Mouse (Mus musculus) cerebellum, adult 9-10 months (tissue): ENCODE data around the gene Apoc1.

Experiments used
- DNase-seq: peaks from one replicate; pipeline ENCODE4 v3.0.0; 2022

Apoc1 gene

GRCm38 (mm10) chr7:19691873-19692865 is at the start of gene Apoc1:
TSS of gene Apoc1 (minus strand) at chr7:19692660.
- DNase-seq: no peak

- no peak for DNase-seq
These were observed 49.0 kb upstream of the Apoc1 start for GRCm38 (mm10) chr7:19741329-19742031.

DNA sequence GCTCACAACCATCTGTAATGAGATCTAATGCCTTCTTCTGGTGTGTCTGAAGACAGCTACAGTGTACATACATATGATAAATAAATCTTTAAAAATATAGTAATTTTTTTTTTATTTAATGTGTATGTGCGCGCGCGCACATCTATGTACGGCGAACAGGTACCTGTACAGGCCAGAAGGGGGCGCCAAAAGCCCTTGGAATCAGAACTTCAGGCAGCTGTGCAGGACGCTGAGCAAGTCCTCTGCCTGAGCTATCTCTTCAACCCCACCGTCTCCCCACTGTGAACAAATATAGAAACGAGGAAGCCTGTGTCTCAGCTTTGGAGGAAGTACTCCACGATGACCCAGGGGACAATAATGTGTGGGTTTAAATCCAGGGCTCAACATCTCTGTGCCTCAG is 47.8 kb upstream of the Apoc1 start:
- no peak for DNase-seq

DNA sequence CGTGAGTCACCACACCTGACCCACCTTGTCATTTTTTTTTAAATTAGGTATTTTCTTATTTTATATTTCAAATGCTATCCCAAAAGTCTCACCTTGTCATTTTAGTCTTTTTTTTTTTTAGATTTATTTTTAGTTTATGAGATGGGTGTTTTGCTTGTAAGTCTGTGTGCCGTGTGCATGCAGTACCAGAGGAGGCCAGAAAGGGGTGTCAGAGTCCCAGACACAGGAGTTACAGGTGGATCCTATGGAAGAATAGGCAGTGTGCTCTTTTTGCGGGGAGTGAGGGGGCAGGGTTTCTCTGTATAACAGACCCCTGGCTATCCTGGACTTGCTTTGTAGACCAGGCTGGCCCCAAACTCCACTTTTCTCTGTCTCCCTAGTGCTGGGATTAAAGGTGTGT is 46.3 kb upstream of the Apoc1 start:
- no peak for DNase-seq

DNA sequence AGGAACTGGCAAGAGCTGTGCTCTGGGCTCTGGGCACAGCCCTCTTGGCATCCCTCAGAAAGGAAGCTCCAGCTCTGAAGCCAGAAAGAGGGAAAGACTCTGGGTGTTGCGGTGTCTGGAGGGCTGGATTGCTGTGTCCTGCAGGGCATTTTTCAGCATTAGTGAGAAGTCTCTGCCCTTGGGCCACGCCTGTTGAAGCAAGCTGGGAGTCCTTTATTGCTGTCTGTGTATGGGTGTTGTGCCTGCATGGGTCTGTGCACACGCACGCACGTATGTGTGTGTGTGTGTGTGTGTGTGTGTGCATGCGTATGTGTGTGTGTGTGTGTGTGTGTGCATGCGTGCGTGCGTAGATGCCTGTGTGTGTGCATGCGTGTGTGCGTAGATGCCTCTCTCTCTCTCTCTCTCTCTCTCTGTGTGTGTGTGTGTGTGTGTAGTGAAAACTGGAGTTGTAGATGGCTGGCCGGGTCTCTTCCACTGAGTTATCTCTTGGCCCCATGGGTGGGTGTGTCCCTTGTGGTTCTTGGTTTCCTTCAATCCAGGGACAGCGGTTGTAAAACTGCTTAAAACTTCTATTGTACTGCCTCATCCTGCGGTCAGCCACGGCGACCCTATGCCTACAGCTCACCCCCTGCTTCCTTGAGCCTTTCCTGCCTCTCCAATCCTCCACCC is 44.1 kb upstream of the Apoc1 start:
- no peak for DNase-seq

DNA sequence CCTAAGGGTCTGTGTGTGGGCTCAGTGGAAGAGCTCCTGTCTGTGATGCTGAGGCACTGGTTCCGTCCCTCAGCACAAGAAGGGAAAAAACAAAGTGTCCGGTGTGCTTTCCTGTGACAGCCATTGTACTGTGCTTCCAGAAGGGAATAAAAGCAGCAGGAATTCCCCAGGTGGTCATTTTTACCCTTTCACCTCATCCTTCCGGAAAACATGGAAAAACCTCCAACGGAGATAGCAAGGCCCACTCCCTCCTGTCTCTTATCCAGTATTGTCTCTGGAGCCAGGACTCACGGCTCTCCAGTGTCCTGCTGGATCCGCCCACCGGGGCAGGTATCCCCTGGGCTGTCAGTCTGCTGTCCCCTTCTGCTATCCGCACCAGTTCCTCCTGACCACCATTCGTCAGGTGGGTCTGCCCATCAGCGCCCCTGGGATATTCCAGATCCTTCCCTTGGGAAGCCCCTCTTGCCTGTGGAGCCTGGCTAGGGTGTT is 41.8 kb upstream of the Apoc1 start:
- DNase-seq: no peak

- no peak for DNase-seq
These were observed 34.1 kb upstream of the Apoc1 start for GRCm38 (mm10) chr7:19726541-19726940.

GRCm38 (mm10) chr7:19724167-19724566 is 31.7 kb upstream of the Apoc1 start:
- DNase-seq: no peak

- DNase-seq: no peak
These were observed 30.3 kb upstream of the Apoc1 start for GRCm38 (mm10) chr7:19722754-19723195.

DNA sequence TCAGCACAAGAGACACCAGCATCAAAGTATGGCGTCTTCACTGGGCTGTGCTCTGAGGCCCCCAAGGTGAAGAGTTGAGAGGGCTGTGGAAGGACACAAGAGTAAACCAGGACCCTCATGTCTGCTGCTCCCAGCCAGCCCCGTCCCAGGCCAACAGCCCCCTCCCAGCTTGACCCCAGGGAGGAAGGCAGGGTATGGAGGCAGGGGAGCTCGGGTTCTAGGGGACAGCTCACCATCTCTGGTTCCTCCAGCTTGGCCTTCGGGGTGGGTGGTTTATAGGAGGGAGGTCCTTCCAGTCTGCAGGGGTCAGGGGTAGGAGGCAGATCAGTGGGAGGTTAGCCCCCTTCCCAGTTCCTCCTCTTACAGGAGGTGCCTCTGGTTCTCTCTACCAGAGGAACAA is 26.7 kb upstream of the Apoc1 start:
- DNase-seq: no peak

GRCm38 (mm10) chr7:19718297-19718952 is 26.0 kb upstream of the Apoc1 start:
- peak; percentile 52 for DNase-seq

GRCm38 (mm10) chr7:19717346-19717745 is 24.9 kb upstream of the Apoc1 start:
- DNase-seq: peak; percentile 63

DNA sequence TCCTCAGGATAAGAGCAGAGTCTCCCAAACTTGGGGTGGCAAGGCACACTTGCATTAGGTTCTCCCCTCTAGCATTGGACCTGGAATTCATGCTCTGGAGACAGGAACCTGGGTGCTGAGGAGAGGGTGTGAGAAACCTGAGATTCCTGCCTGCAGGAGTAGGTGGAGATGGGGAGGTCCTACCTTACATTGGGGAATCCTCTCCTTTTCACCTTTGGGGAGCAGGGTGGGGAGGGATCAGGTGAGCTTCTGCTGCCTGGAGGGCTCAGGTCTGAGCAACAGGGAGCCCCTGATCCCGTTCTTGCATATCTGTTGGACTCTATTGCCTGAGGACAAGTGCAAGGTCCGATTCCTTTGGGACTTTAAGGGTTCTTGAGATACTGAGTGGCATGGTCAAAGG is 24.4 kb upstream of the Apoc1 start:
- DNase-seq: peak; percentile 71

GRCm38 (mm10) chr7:19716055-19716682 is 23.7 kb upstream of the Apoc1 start:
- DNase-seq: no peak

- DNase-seq: peak; percentile 100
These were observed 23.0 kb upstream of the Apoc1 start, which contains the start of gene Tomm40 for GRCm38 (mm10) chr7:19715239-19716054. TSS of gene Tomm40 (minus strand) at chr7:19715438.

DNA sequence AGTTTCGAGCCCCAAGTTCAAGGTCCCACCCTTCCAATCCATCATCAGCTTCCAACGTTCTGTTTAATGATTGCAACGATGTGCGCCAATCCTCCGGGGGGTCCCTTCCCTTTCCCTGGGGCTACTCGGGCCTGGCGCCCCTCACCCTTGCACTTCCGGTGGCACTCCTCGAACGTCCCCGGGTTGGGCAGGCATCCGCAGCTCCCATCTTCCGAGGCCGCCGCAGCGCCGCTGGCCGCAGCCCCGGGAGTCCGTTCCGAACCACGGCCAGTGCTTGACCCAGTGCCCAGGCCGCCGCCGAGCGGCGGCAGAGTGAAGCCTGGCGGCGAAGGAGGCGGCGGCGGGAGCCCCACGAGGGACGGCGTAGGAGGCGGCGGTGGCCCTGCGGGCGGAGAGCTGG is 22.4 kb upstream of the Apoc1 start:
- peak; percentile 78 for DNase-seq

DNA sequence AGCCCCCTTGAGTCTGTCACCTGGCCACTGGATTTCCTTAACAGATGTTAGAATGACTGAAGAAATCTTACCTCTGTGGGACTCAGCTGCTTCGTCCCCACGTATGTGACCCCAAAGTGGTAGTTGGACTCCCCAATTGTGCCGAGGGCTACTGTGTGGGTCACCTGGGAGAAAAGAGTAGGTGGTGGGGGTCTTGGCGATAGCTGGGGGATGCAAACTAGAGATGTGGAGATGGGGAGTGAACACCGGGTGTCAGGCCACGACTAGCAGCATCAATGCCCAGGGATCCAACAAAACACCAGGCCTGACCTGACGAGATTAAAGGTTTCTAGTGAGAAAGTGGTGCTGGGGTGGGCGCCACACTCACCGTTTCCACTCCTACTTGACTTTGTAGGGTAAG is 21.1 kb upstream of the Apoc1 start:
- peak; percentile 53 for DNase-seq

- DNase-seq: peak; percentile 52
These were observed 20.7 kb upstream of the Apoc1 start for GRCm38 (mm10) chr7:19713196-19713595.

DNA sequence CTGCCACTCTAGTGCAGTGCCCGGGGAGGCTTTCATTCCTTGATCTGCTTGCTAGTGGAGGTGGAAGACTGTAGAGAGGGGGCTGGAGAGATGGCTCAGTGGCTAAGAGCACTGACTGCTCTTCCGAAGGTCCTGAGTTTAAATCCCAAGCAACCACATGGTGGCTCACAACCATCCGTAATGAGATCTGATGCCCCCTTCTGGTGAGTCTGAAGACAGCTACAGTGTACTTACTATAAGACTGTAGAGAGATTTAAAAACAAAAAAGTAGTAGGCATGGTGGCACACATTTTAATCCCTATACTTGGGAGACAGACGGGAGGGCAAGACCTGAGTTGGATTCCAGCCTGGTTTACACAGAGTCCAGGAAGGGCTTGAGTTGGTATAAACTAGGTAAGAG is 20.0 kb upstream of the Apoc1 start:
- DNase-seq: no peak

GRCm38 (mm10) chr7:19710650-19711049 is 18.2 kb upstream of the Apoc1 start:
- DNase-seq: no peak

- DNase-seq: no peak
These were observed 12.8 kb upstream of the Apoc1 start for GRCm38 (mm10) chr7:19705271-19705670.
